Mouse (Mus musculus): ENCODE measurements around the gene Snrpd3.

DNA sequence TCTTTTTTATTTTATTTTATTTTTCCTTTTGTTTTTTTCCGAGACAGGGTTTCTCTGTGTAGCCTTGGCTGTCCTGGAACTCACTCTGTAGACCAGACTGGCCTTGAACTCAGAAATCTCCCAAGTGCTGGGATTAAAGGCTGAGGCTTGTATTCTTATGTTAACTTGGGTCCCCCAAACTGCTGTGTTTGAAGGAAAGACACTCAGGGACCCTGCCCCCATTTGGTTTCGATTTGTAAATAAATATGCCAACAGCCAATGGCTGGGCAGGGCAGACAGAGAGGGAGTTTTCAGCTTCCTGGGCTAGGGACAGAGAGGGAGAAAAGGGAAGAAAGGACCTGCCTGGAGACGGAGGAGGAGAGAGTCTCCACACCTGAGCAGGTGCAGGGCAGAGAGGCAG is 17.6 kb upstream of the Snrpd3 start:
- TF ChIP-seq CTCF (IDR thresholded peaks at IDR 0.05; ENCODE audit: low read depth) = no peak
- TF ChIP-seq EP300 (optimal IDR thresholded peaks at IDR 0.05) = no peak
